Mouse (Mus musculus) lung, postnatal 0 days (tissue): ENCODE measurements around the gene Ears2.

Experiments
- CTCF ChIP-seq: IDR thresholded peaks from 2 replicates; pipeline ENCODE4 v1.5.1; 2016; ENCODE audit warnings: antibody characterized with exemption, mild to moderate bottlenecking
- EP300 ChIP-seq: IDR thresholded peaks from 2 replicates; pipeline ENCODE4 v1.6.1; 2016; ENCODE audit warnings: antibody characterized with exemption, mild to moderate bottlenecking, control low read depth

- TF ChIP-seq CTCF (no peak), EP300 (no peak)
These were observed 54.7 kb downstream of the Ears2 start for GRCm38 (mm10) chr7:122012370-122012769.
